Mouse (Mus musculus) heart, embryonic 10.5 days (tissue): ENCODE measurements at regions not wholly inside any gene's neighbourhood (a gene's known extent, or its start where the extent isn't known, plus 50 kb on each side); places are given as distances from the start of the nearest gene placed in this dataset.

Experiments
- DNase-seq: peaks from one replicate; pipeline ENCODE4 v3.0.0-alpha.2; 2017; ENCODE audit warnings: low spot score
- H3K27ac ChIP-seq: fragments of 300-500 bp; sonication (generic); 2 replicates; pipeline ENCODE4 v1.5.1; 2016; ENCODE audit warnings: mild to moderate bottlenecking
- H3K27me3 ChIP-seq: fragments of 300-500 bp; sonication (generic); 2 replicates; pipeline ENCODE4 v1.6.1; 2016; ENCODE audit warnings: mild to moderate bottlenecking; ENCODE audit not compliant: poor library complexity, insufficient read depth, severe bottlenecking
- H3K36me3 ChIP-seq: fragments of 300-500 bp; sonication (generic); 2 replicates; pipeline ENCODE4 v1.6.1; 2016; ENCODE audit warnings: mild to moderate bottlenecking, moderate library complexity
- H3K4me1 ChIP-seq: fragments of 300-500 bp; sonication (generic); 2 replicates; pipeline ENCODE4 v1.6.1; 2016; ENCODE audit warnings: mild to moderate bottlenecking
- H3K4me3 ChIP-seq: fragments of 300-500 bp; sonication (generic); 2 replicates; pipeline ENCODE4 v1.5.1; 2016; ENCODE audit warnings: mild to moderate bottlenecking, moderate library complexity
- H3K9me3 ChIP-seq: fragments of 300-500 bp; sonication (generic); 2 replicates; pipeline ENCODE4 v1.6.1; 2016; ENCODE audit warnings: mild to moderate bottlenecking, moderate library complexity
- WGBS: fragments of 180-500 bp; shearing (Covaris S2); methylation state at CpG from one replicate; pipeline ENCODE4 v1.1.7; 2016; 5-methylcytosine and 5-hydroxymethylcytosine counted together

GRCm38 (mm10) chr12:70523379-70523778 lies 70.5 kb downstream of the Tmx1 start:
- DNase-seq, result no peak
- Histone ChIP-seq H3K36me3 (no peaks in the 10 kb centered on the region), H3K27me3 (no peaks in the 10 kb centered on the region), H3K9me3 (no peaks in the 10 kb centered on the region), H3K4me1 (no peaks in the 10 kb centered on the region), H3K27ac (no peak overlapping the region), H3K4me3 (no peak overlapping the region)
- WGBS, result 84% methylated on average over 7 of the region's 7 CpGs

- 68% methylated on average over 4 of the region's 4 CpGs for WGBS
- H3K27ac ChIP-seq, result no peak overlapping the region
These were observed 71.8 kb downstream of the Tmx1 start for GRCm38 (mm10) chr12:70524703-70525102.

GRCm38 (mm10) chr12:70531661-70532060 lies 78.8 kb downstream of the Tmx1 start:
- Histone ChIP-seq H3K9me3 (no peaks in the 10 kb centered on the region), H3K27me3 (no peaks in the 10 kb centered on the region), H3K4me1 (peaks cover 5% of the 10 kb centered on the region), H3K4me3 (no peak overlapping the region), H3K27ac (no peak overlapping the region), H3K36me3 (no peaks in the 10 kb centered on the region)
- DNase-seq, result no peak

More at GRCm38 (mm10) chr12:70524703-70525102, 71.8 kb downstream of the Tmx1 start:
- no peak overlapping the region for H3K4me3 ChIP-seq
- H3K27me3 ChIP-seq, result no peaks in the 10 kb centered on the region
- no peaks in the 10 kb centered on the region for H3K36me3 ChIP-seq
- H3K9me3 ChIP-seq, result no peaks in the 10 kb centered on the region
- no peaks in the 10 kb centered on the region for H3K4me1 ChIP-seq
- no peak for DNase-seq

- no peak overlapping the region for H3K4me3 ChIP-seq
- WGBS, result 79% methylated on average over 10 of the region's 10 CpGs
These were observed 79.3 kb downstream of the Tmx1 start for GRCm38 (mm10) chr12:70532225-70532624.

GRCm38 (mm10) chr12:70532843-70533242 lies 79.9 kb downstream of the Tmx1 start:
- no peaks in the 10 kb centered on the region for H3K27me3 ChIP-seq
- H3K4me1 ChIP-seq, result peaks cover 5% of the 10 kb centered on the region
- no peak overlapping the region for H3K4me3 ChIP-seq
- no peak for DNase-seq
- peak overlapping the region; percentile 36; the same call in 1 of the 2 replicates for H3K27ac ChIP-seq
- 67% methylated on average over 10 of the region's 10 CpGs for WGBS
- H3K36me3 ChIP-seq, result no peaks in the 10 kb centered on the region
- H3K9me3 ChIP-seq, result no peaks in the 10 kb centered on the region

More at GRCm38 (mm10) chr12:70532225-70532624, 79.3 kb downstream of the Tmx1 start:
- peaks cover 5% of the 10 kb centered on the region for H3K4me1 ChIP-seq
- H3K27me3 ChIP-seq, result no peaks in the 10 kb centered on the region
- H3K36me3 ChIP-seq, result no peaks in the 10 kb centered on the region
- no peaks in the 10 kb centered on the region for H3K9me3 ChIP-seq
- H3K27ac ChIP-seq, result no peak overlapping the region
- no peak for DNase-seq

GRCm38 (mm10) chr12:70533375-70533935 lies 80.6 kb downstream of the Tmx1 start:
- WGBS, result 75% methylated on average over 12 of the region's 12 CpGs

GRCm38 (mm10) chr12:70539124-70539523 lies 86.2 kb downstream of the Tmx1 start:
- no peak overlapping the region for H3K27ac ChIP-seq
- no peaks in the 10 kb centered on the region for H3K9me3 ChIP-seq
- DNase-seq, result no peak
- no peaks in the 10 kb centered on the region for H3K36me3 ChIP-seq
- H3K4me3 ChIP-seq, result no peak overlapping the region
- H3K27me3 ChIP-seq, result peaks cover 4% of the 10 kb centered on the region; the same call in 1 of the 2 replicates
- whole genome bisulfite sequencing, result 82% methylated on average over 4 of the region's 4 CpGs
- peaks cover 15% of the 10 kb centered on the region for H3K4me1 ChIP-seq

More at GRCm38 (mm10) chr12:70533375-70533935, 80.6 kb downstream of the Tmx1 start:
- H3K9me3 ChIP-seq, result no peaks in the 10 kb centered on the region
- H3K27me3 ChIP-seq, result no peaks in the 10 kb centered on the region
- no peak overlapping the region for H3K4me3 ChIP-seq
- peaks cover 5% of the 10 kb centered on the region for H3K4me1 ChIP-seq
- H3K36me3 ChIP-seq, result no peaks in the 10 kb centered on the region
- DNase-seq, result no peak
- no peak overlapping the region for H3K27ac ChIP-seq

- H3K36me3 ChIP-seq, result no peaks in the 10 kb centered on the region
- H3K27me3 ChIP-seq, result peaks cover 6% of the 10 kb centered on the region; the same call in 1 of the 2 replicates
- H3K4me3 ChIP-seq, result no peak overlapping the region
- WGBS, result 90% methylated on average over 14 of the region's 14 CpGs
- no peak overlapping the region for H3K27ac ChIP-seq
- DNase-seq, result no peak
- H3K4me1 ChIP-seq, result peaks cover 19% of the 10 kb centered on the region
- no peaks in the 10 kb centered on the region for H3K9me3 ChIP-seq
These were observed 87.0 kb downstream of the Tmx1 start for GRCm38 (mm10) chr12:70539856-70540255.

GRCm38 (mm10) chr12:70541432-70541831 lies 88.5 kb downstream of the Tmx1 start:
- no peak overlapping the region for H3K4me3 ChIP-seq
- peaks cover 6% of the 10 kb centered on the region; the same call in 1 of the 2 replicates for H3K27me3 ChIP-seq
- H3K27ac ChIP-seq, result no peak overlapping the region
- no peaks in the 10 kb centered on the region for H3K36me3 ChIP-seq
- peaks cover 19% of the 10 kb centered on the region for H3K4me1 ChIP-seq
- 80% methylated on average over 4 of the region's 4 CpGs for WGBS
- DNase-seq, result no peak
- H3K9me3 ChIP-seq, result no peaks in the 10 kb centered on the region

- Histone ChIP-seq H3K9me3 (no peaks in the 10 kb centered on the region), H3K27ac (no peak overlapping the region), H3K4me1 (peaks cover 19% of the 10 kb centered on the region), H3K36me3 (no peaks in the 10 kb centered on the region), H3K27me3 (peaks cover 6% of the 10 kb centered on the region; the same call in 1 of the 2 replicates), H3K4me3 (no peak overlapping the region)
- WGBS, result 45% methylated on average over 5 of the region's 5 CpGs
- no peak for DNase-seq
These were observed 90.4 kb downstream of the Tmx1 start for GRCm38 (mm10) chr12:70543299-70543698.

GRCm38 (mm10) chr12:70544326-70544725 lies 91.4 kb downstream of the Tmx1 start:
- 22% methylated on average over 12 of the region's 12 CpGs for WGBS
- H3K27me3 ChIP-seq, result peaks cover 6% of the 10 kb centered on the region; the same call in 1 of the 2 replicates
- no peaks in the 10 kb centered on the region for H3K9me3 ChIP-seq
- no peak overlapping the region; the same call in 1 of the 2 replicates for H3K27ac ChIP-seq
- no peaks in the 10 kb centered on the region for H3K36me3 ChIP-seq
- H3K4me1 ChIP-seq, result peaks cover 19% of the 10 kb centered on the region
- no peak overlapping the region for H3K4me3 ChIP-seq
- no peak for DNase-seq

GRCm38 (mm10) chr12:70544850-70545510 lies 92.1 kb downstream of the Tmx1 start:
- Histone ChIP-seq H3K9me3 (no peaks in the 10 kb centered on the region), H3K27ac (no peak overlapping the region), H3K27me3 (peaks cover 6% of the 10 kb centered on the region; the same call in 1 of the 2 replicates), H3K4me1 (peaks cover 19% of the 10 kb centered on the region), H3K4me3 (no peak overlapping the region), H3K36me3 (no peaks in the 10 kb centered on the region)
- no peak for DNase-seq
- WGBS, result 47% methylated on average over 7 of the region's 7 CpGs

GRCm38 (mm10) chr12:70547199-70547598 lies 94.3 kb downstream of the Tmx1 start:
- Histone ChIP-seq H3K4me1 (peaks cover 19% of the 10 kb centered on the region), H3K27ac (no peak overlapping the region), H3K9me3 (no peaks in the 10 kb centered on the region), H3K27me3 (peaks cover 6% of the 10 kb centered on the region; the same call in 1 of the 2 replicates), H3K36me3 (no peaks in the 10 kb centered on the region), H3K4me3 (no peak overlapping the region)
- DNase-seq, result no peak
- 69% methylated on average over 6 of the region's 6 CpGs for WGBS
